Mouse (Mus musculus): ENCODE measurements at regions not wholly inside any gene's neighbourhood (a gene's known extent, or its start where the extent isn't known, plus 50 kb on each side); places are given as distances from the start of the nearest gene placed in this dataset.

- Histone ChIP-seq H3K27ac (no peak overlapping the region), H3K4me3 (no peak overlapping the region)
- no peak for DNase-seq (ENCODE audit: low spot score in 2 of 2)
- TF ChIP-seq CTCF (conservative IDR thresholded peaks at IDR 0.05) = no peak
Observed at GRCm38 (mm10) chr6:93410416-93411076, 467.3 kb upstream of the Adamts9 start.

DNA sequence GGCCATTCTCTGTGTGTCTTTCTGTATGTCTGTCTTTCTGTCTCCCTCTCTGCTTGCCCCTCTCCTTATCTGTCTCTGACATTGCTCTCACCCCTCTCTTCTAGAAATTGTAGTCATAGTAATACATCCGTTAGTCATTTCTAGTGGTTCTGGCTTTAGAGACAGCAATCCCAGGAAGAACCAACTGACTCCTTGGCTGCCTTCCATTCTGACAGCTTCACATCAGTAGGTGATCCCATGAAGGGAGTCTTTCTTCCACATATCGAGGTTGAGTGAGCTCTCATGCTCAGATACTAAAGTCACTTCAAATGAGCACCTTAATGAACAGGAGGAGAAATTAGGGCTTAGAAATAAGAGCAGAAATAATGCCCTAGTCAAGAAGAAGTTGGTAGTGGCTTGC lies 455.3 kb upstream of the Adamts9 start:
- Histone ChIP-seq H3K27ac (no peak overlapping the region), H3K4me3 (no peak overlapping the region)
- DNase-seq (ENCODE audit: low spot score in 2 of 2) = no peak
- no peak for TF ChIP-seq CTCF (conservative IDR thresholded peaks at IDR 0.05)

DNA sequence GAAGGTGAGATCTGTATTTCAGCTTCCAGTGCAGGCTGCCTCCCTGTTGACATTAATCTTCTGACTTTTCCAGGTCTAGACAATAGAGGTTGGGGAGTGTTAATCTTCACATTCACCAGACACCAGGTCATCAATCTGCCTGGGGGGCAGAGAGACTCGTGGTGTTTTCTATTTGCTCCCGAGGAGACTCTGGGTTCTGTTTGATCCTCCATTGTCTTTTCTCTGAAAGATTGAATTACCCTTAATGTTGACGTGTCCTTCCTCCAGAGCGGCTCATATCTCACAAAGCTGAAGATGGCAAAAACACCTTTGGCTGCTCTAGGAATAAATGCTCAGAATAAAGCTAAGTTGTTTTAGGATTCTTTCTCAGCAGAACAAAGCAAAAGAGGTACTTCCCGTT lies 453.8 kb upstream of the Adamts9 start:
- H3K27ac ChIP-seq = no peak overlapping the region
- DNase-seq (ENCODE audit: low spot score in 2 of 2) = no peak
- no peak overlapping the region for H3K4me3 ChIP-seq
- TF ChIP-seq CTCF (conservative IDR thresholded peaks at IDR 0.05) = no peak

DNA sequence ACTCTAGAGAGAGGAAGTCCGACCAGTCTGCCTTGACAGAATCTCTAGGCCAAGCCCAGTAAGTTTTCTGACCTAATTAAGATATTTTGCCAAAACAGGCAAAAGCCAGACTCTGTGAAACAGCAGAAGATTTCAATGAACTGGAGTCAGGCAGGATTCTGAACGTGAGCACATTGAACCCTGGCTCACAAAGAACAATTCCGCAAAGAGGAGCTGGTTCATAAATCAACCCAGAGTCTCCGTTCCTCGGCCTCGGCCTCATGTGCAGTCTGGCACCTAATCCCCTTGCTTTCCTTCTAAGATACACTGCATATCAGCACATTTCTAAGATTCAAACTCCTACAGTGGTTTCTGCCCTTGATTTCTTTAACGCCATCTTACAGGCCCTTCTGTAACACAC lies 452.7 kb upstream of the Adamts9 start:
- H3K27ac ChIP-seq = peak overlapping the region; percentile 82
- TF ChIP-seq CTCF (conservative IDR thresholded peaks at IDR 0.05) = no peak
- DNase-seq (ENCODE audit: low spot score in 2 of 2) = no peak
- no peak overlapping the region for H3K4me3 ChIP-seq

GRCm38 (mm10) chr6:93395296-93395695 lies 452.0 kb upstream of the Adamts9 start:
- peak; percentile 53 to 63 for DNase-seq (ENCODE audit: low spot score in 2 of 2)
- no peak overlapping the region for H3K4me3 ChIP-seq
- TF ChIP-seq CTCF (conservative IDR thresholded peaks at IDR 0.05) = no peak
- peak overlapping the region; percentile 82 for H3K27ac ChIP-seq

DNA sequence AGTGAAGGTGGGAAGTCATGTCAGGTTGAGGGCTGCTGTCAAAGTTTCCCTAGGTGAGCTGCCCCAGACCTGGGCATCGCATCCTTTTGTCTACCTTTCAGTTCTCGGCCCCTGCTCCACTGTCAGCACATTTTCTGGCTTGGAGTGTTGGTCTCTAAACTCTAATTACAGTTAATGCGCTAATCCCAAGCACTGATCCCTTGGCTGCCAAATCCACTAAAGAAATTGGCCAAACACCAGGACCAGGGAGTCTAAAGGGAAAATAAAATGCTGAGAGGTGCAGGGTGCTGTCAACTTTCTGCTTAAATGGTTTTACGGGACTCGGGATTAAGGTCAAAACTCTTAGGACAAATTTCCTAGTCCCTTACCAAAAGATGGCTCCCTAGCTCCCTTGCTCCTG lies 450.3 kb upstream of the Adamts9 start:
- no peak overlapping the region for H3K27ac ChIP-seq
- H3K4me3 ChIP-seq = no peak overlapping the region
- DNase-seq (ENCODE audit: low spot score in 2 of 2) = no peak
- TF ChIP-seq CTCF (conservative IDR thresholded peaks at IDR 0.05) = no peak

DNA sequence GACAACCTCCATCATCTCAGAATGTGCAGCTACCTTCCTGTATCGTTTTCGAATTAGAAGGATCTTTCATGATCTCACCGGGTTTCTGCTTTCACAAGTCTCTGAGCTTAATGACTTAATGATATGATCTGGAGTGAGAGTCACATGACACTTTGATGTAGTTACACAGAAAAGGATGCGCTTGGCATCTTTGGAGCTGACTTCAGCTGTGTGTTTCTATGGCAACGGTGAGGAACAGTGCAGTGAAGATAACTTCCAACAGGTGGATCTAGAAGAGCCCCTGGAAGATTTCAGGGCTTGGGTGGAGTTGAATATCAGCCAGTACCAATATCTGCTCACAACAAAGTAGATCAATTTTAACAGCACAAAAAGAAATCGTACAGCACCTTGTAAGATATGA lies 449.1 kb upstream of the Adamts9 start:
- no peak overlapping the region for H3K4me3 ChIP-seq
- peak in 1 of 2 experiments; percentile 22 for DNase-seq (ENCODE audit: low spot score in 2 of 2)
- no peak for TF ChIP-seq CTCF (conservative IDR thresholded peaks at IDR 0.05)

DNA sequence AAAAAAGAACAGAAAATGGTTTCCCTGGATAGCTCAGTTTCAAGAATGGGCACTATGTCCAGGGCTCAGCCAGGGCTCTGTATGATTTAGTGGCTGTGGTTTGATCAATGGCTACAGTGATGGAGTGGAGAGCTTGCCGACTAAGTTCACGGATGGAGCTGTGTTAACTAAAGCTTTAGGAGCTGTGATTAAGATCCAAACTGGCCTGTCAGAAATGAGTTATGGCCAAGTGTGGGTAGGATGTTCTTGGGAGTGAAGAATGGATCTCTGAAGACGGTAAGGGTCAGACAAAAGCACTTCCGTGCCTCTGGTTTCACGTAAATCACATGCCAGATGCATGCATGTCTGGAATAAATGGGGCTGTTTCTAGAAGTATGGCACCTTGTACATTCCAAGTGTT lies 447.9 kb upstream of the Adamts9 start:
- no peak for DNase-seq (ENCODE audit: low spot score in 2 of 2)
- Histone ChIP-seq H3K4me3 (no peak overlapping the region), H3K27ac (no peak overlapping the region)
- TF ChIP-seq CTCF (conservative IDR thresholded peaks at IDR 0.05) = no peak

More for the DNA sequence above, 449.1 kb upstream of the Adamts9 start:
- H3K27ac ChIP-seq = no peak overlapping the region

GRCm38 (mm10) chr6:93371341-93371740 lies 428.0 kb upstream of the Adamts9 start:
- no peak for TF ChIP-seq CTCF (conservative IDR thresholded peaks at IDR 0.05)
- peak in 1 of 2 experiments; percentile 50 for DNase-seq (ENCODE audit: low spot score in 2 of 2)
- H3K27ac ChIP-seq = 0 out of 2 replicates have a peak overlapping the region, but pooled peaks have one; percentile 2
- no peak overlapping the region for H3K4me3 ChIP-seq

DNA sequence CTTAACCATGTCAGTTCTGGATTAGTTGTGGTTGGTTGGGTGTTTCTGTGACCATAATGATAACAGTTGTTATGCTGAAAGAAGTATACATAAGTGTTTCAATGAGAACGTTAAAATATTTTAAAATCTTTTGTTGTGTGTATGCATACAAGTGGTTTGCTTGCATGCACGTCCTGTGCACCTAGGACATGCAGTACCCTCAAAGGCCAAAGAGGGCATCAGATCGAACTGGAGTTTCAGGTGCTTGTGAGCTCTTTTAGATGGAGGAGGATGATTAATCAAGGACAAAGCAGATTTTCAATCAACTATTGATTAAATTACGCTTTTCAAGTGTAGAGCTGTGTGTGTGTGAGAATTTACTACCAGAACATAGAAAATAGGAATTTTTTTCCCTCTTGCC lies 420.6 kb upstream of the Adamts9 start:
- H3K4me3 ChIP-seq = no peak overlapping the region

GRCm38 (mm10) chr6:93353353-93354125 lies 410.2 kb upstream of the Adamts9 start:
- Histone ChIP-seq H3K27ac (no peak overlapping the region), H3K4me3 (no peak overlapping the region)
- DNase-seq (ENCODE audit: low spot score in 2 of 2) = no peak
- no peak for TF ChIP-seq CTCF (conservative IDR thresholded peaks at IDR 0.05)

More for the DNA sequence above, 420.6 kb upstream of the Adamts9 start:
- no peak overlapping the region for H3K27ac ChIP-seq
- DNase-seq (ENCODE audit: low spot score in 2 of 2) = no peak
- peak; percentile 55 for TF ChIP-seq CTCF (conservative IDR thresholded peaks at IDR 0.05)

GRCm38 (mm10) chr6:93349936-93350700 lies 406.8 kb upstream of the Adamts9 start:
- H3K27ac ChIP-seq = peak overlapping the region; percentile 1; the same call in 1 of the 2 replicates
- H3K4me3 ChIP-seq = no peak overlapping the region

DNA sequence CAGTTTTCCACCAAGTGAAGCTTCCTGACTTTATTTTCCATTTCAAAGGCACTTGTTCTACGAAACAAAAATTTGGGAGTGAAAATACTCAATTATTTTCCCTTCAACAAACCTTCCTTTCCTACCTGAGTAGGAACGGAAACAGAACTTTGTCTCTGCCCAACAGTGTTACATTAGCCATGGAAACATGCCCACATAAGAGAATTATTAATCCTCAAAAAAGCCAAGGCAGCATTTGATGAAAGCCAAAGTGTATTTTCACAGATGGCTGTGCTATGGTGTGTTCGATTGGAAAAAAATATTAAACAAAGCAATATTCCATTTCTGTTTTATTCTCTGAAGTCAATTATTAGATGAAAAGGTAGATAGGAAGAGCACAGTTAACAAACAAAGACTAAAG lies 404.8 kb upstream of the Adamts9 start:
- TF ChIP-seq CTCF (conservative IDR thresholded peaks at IDR 0.05) = no peak
- DNase-seq (ENCODE audit: low spot score in 2 of 2) = no peak
- no peak overlapping the region for H3K4me3 ChIP-seq
- H3K27ac ChIP-seq = peak overlapping the region; percentile 56; the same call in 1 of the 2 replicates

More at GRCm38 (mm10) chr6:93349936-93350700, 406.8 kb upstream of the Adamts9 start:
- no peak for TF ChIP-seq CTCF (conservative IDR thresholded peaks at IDR 0.05)
- peak in 1 of 2 experiments; percentile 13 for DNase-seq (ENCODE audit: low spot score in 2 of 2)
